Mouse (Mus musculus) embryonic facial prominence, embryonic 10.5 days (tissue): ENCODE measurements around the gene Fads2. TPM values are rescaled to one million over a fixed set of nuclear protein-coding genes. Genes with fewer than 3 reads are reported as not detected.

Experiments
- DNase-seq: peaks from one replicate; pipeline ENCODE4 v3.0.0-alpha.2; 2017; ENCODE audit warnings: low spot score
- H3K27ac ChIP-seq: fragments of 300-500 bp; sonication (generic); replicated peaks from 2 replicates; pipeline ENCODE4 v1.5.1; 2016; ENCODE audit warnings: mild to moderate bottlenecking
- H3K27me3 ChIP-seq: fragments of 300-500 bp; sonication (generic); replicated peaks from 2 replicates; pipeline ENCODE4 v1.6.1; 2016; ENCODE audit warnings: low read depth, mild to moderate bottlenecking; ENCODE audit not compliant: poor library complexity, severe bottlenecking
- H3K36me3 ChIP-seq: fragments of 300-500 bp; sonication (generic); replicated peaks from 2 replicates; pipeline ENCODE4 v1.6.1; 2016; ENCODE audit warnings: mild to moderate bottlenecking, moderate library complexity
- H3K4me1 ChIP-seq: fragments of 300-500 bp; sonication (generic); 2 replicates; pipeline ENCODE4 v1.6.1; 2016
- H3K4me3 ChIP-seq: fragments of 300-500 bp; sonication (generic); 2 replicates; pipeline ENCODE4 v1.5.1; 2016; ENCODE audit warnings: mild to moderate bottlenecking, moderate library complexity
- H3K9me3 ChIP-seq: fragments of 300-500 bp; sonication (generic); 2 replicates; pipeline ENCODE4 v1.6.1; 2016; ENCODE audit warnings: mild to moderate bottlenecking
- WGBS: fragments of 180-500 bp; shearing (Covaris S2); methylation state at CpG from one replicate; pipeline ENCODE4 v1.1.7; 2016; 5-methylcytosine and 5-hydroxymethylcytosine counted together
- polyA plus RNA-seq: library from polyadenylated mRNA; unstranded; fragments of >200 nt; fragmentation: Nextera tagmentation; extraction: Ambion mirVana; gene quantifications from 2 replicates; pipeline ENCODE4 v1.2.1, GENCODE M21; 2016

The Fads2 gene
- polyA plus RNA-seq, 1 experiment from 2014 or later: 160 TPM

DNA sequence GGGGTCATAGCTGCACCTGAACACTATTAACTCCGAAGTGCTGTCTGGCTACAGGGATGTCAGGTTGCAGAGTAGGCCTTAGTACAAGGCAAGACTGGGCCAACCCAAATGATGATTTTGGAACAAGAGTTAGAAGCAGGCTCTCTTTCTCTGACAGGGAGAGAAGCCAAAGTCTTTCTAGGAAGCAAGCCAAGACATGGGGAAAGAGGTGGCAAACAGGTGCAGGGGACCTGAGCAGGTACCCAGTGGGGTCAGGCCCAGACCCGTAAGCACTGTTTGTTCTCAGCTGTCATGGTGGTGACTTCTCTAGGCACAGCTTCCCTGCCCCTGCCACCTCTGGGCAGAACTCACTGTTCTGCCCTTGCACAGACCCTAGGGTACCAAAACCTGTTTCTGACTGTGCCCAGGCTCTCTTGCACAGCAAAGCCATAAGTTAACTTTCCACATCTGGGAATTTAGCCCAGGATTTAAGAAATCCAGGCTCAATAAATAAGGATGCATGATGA is 5.1 kb downstream of the Fads2 start:
- H3K27me3 ChIP-seq: no peaks in the 10 kb centered on the region
- no peak overlapping the region for H3K4me3 ChIP-seq
- H3K36me3 ChIP-seq: peaks cover 83% of the 10 kb centered on the region
- H3K9me3 ChIP-seq: no peaks in the 10 kb centered on the region
- WGBS: 92% methylated on average over 2 of the region's 2 CpGs
- H3K27ac ChIP-seq: no peak overlapping the region
- H3K4me1 ChIP-seq: peaks cover 42% of the 10 kb centered on the region
- no peak for DNase-seq

DNA sequence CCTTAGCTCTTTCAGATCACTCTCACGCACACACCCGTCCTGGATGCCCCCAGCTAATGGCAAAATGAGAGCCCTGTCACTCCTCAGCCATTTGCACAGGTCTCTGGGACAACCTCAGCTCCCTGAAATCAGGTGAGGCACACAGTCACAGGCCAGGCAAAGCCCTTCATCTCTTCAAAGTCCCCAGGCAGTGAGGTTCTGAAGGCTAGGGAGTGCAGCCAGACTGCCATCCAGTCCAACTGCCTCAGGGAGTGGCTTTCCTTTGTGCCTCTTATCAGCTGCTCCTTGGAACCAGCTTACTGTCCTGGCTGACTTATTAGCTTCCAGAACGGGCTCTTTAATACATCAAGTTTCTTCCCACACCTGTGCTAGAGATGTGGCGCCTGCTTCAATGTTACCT is 6.9 kb downstream of the Fads2 start:
- WGBS: 85% methylated on average over 4 of the region's 4 CpGs
- no peak for DNase-seq
- Histone ChIP-seq H3K4me3 (no peak overlapping the region), H3K27me3 (no peaks in the 10 kb centered on the region), H3K9me3 (no peaks in the 10 kb centered on the region), H3K27ac (no peak overlapping the region), H3K36me3 (peaks cover 100% of the 10 kb centered on the region), H3K4me1 (peaks cover 35% of the 10 kb centered on the region)

DNA sequence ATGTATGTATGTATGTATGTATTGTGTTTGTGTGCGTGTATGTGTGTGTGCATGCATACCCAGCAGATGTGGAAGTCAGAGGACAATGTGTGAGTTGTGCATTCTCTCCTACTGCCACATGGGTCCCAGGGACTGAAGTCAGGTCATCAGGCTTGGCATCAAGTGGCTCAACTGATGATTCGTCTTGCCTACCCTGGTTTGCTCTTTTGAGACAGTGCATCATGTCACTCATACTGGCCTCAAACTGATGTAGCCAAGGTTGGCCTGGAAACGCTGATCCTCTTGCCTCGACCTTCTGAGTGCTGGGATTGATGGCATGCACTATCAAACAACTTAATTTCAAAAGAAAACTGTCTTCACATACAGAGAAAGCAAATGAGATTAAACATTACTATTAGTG is 7.7 kb downstream of the Fads2 start:
- no peak overlapping the region for H3K27ac ChIP-seq
- no peaks in the 10 kb centered on the region for H3K27me3 ChIP-seq
- WGBS: 92% methylated on average over 4 of the region's 4 CpGs
- no peak for DNase-seq
- H3K9me3 ChIP-seq: no peaks in the 10 kb centered on the region
- H3K36me3 ChIP-seq: peaks cover 100% of the 10 kb centered on the region
- no peak overlapping the region for H3K4me3 ChIP-seq
- H3K4me1 ChIP-seq: peaks cover 26% of the 10 kb centered on the region

DNA sequence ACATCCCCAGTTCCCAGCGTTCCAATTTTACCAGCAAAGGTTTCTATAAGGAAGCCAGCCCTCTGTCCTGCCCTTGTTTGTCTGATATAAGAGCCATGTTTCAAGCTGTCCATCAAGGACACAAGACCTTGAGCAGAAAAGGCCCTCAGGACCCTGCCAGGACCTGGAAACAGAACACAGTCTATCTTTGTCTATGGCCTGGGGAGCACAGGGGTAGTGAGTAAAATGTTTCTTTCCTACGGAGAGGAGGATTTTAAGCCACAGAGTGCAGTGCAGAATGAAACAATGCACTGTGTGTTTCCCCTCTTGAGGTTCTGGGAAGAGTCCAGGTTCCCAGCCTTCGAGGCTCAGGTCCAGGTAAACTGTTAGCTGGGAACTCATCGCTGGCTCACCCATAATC is 14.6 kb downstream of the Fads2 start:
- H3K9me3 ChIP-seq: no peaks in the 10 kb centered on the region
- peaks cover 100% of the 10 kb centered on the region for H3K36me3 ChIP-seq

DNA sequence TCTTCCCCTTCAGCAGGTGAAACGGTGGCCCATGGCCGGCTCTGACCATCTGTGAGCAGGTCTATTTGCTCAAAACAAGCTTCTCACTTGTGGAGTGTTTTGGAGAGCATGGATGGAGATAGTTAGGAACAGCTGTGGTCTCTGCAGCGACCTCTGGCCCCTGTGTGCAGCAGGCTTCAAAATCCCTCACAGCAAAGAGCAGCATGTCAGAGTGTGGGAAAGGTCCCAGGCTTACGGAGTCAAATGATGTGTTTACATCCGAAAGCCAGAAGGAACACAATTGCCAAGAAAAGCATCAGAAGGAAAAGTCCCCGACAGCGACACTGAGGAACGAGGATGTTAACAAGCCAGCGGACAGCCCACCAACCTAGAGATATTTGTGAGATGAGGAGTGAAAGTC is 16.1 kb downstream of the Fads2 start:
- no peaks in the 10 kb centered on the region for H3K4me1 ChIP-seq
- DNase-seq: no peak
- H3K9me3 ChIP-seq: no peaks in the 10 kb centered on the region
- H3K4me3 ChIP-seq: no peak overlapping the region
- H3K27ac ChIP-seq: no peak overlapping the region
- peaks cover 100% of the 10 kb centered on the region for H3K36me3 ChIP-seq
- H3K27me3 ChIP-seq: no peaks in the 10 kb centered on the region
- 77% methylated on average over 9 of the region's 9 CpGs for WGBS

More for the DNA sequence above, 14.6 kb downstream of the Fads2 start:
- no peak for DNase-seq
- Histone ChIP-seq H3K27me3 (no peaks in the 10 kb centered on the region), H3K4me1 (no peaks in the 10 kb centered on the region), H3K4me3 (no peak overlapping the region), H3K27ac (no peak overlapping the region)
- WGBS: 81% methylated on average over 4 of the region's 4 CpGs

DNA sequence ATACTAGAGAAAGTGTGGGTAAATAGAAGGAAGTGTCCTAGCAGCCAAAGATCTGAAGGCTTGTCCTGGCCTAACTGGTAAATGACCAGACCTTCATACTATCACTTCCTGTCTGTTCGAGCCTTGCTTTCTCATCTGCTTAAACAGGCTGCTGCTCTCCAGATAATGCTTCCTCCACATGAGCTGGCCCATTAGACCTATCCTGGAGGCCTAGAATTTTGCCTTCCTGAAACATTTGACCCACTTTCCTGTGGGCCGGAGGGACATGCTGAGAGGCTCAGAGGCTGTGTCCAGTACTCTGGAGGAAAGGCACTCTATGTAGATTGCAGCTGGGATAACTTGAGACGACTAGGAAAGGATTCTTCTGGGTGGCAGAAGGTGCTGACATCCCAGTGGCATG is 19.4 kb downstream of the Fads2 start:
- H3K27ac ChIP-seq: no peak overlapping the region
- WGBS: 86% methylated on average over 3 of the region's 3 CpGs
- H3K27me3 ChIP-seq: no peaks in the 10 kb centered on the region
- DNase-seq: no peak
- H3K9me3 ChIP-seq: no peaks in the 10 kb centered on the region
- H3K4me1 ChIP-seq: no peaks in the 10 kb centered on the region
- H3K4me3 ChIP-seq: no peak overlapping the region
- peaks cover 100% of the 10 kb centered on the region for H3K36me3 ChIP-seq

DNA sequence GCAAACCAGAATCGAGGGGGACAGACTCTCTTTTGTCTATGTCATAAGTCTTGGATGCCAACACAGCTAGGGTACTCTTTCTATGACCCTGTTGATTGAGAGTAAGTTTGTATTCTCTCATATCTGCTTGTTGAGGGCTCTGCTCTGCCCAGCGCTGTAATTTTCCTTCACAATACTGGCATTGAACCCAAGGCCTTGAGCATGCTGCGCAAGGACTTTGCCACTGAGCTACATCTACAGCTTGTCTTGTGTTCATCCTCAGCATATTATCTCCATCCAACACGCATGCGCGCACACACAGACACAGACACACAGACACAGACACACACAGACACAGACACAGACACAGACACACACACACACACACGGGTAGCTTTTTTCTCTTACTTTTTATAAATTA is 21.2 kb downstream of the Fads2 start:
- no peak overlapping the region for H3K4me3 ChIP-seq
- 93% methylated on average over 7 of the region's 7 CpGs for WGBS
- H3K9me3 ChIP-seq: peaks cover 3% of the 10 kb centered on the region; the same call in 1 of the 2 replicates
- no peak for DNase-seq
- no peak overlapping the region for H3K27ac ChIP-seq
- no peaks in the 10 kb centered on the region for H3K4me1 ChIP-seq
- peaks cover 100% of the 10 kb centered on the region for H3K36me3 ChIP-seq
- H3K27me3 ChIP-seq: no peaks in the 10 kb centered on the region

DNA sequence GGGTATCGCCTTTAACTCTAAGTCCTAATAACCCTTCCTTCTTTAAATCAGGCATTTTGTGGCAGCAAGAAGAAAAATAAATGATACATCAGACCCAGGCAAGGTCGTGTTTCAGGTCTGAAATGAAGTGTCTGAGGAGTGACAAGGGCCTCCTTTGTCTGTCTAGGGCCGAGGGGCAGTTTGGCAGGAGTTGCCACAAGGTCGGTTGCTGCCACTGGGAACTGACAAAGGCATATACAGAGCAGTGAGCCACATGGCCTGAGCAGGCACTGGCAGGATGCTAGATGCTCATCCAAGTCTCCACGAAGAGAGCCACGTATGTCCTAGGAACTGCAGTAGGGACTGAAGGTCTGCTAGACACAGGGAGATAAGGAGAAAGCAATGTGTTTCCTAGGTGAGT is 23.2 kb downstream of the Fads2 start:
- H3K4me1 ChIP-seq: no peaks in the 10 kb centered on the region
- H3K36me3 ChIP-seq: peaks cover 100% of the 10 kb centered on the region
- 76% methylated on average over 6 of the region's 6 CpGs for WGBS
- H3K27me3 ChIP-seq: no peaks in the 10 kb centered on the region
- 0 out of 2 replicates have a peak overlapping the region, but pooled peaks have one; percentile 3 for H3K27ac ChIP-seq
- H3K4me3 ChIP-seq: no peak overlapping the region
- DNase-seq: no peak
- H3K9me3 ChIP-seq: peaks cover 4% of the 10 kb centered on the region; the same call in 1 of the 2 replicates

DNA sequence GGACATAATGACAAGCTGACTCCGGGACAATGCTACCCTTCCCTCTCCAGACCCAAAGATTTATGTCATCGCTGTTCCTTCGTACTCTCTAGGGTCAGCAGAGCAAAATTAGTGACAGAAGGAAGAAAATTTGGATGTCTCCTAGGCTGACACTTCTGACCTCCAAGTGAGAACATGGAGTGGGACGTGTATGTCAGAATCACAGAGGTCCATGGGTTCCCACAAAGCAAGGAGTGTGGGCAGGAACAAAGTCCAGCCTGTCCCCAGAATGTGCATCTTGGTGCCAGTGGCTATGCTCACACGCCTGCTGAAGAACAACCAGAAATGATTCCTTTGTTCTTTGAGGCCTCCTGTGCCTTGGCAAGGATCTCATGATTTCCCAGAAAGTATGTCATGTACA is 28.4 kb downstream of the Fads2 start:
- no peaks in the 10 kb centered on the region for H3K27me3 ChIP-seq
- H3K4me1 ChIP-seq: no peaks in the 10 kb centered on the region
- peaks cover 100% of the 10 kb centered on the region for H3K36me3 ChIP-seq
- no peak for DNase-seq
- H3K9me3 ChIP-seq: peaks cover 4% of the 10 kb centered on the region; the same call in 1 of the 2 replicates
- no peak overlapping the region for H3K27ac ChIP-seq
- WGBS: 94% methylated on average over 5 of the region's 5 CpGs
- H3K4me3 ChIP-seq: no peak overlapping the region

DNA sequence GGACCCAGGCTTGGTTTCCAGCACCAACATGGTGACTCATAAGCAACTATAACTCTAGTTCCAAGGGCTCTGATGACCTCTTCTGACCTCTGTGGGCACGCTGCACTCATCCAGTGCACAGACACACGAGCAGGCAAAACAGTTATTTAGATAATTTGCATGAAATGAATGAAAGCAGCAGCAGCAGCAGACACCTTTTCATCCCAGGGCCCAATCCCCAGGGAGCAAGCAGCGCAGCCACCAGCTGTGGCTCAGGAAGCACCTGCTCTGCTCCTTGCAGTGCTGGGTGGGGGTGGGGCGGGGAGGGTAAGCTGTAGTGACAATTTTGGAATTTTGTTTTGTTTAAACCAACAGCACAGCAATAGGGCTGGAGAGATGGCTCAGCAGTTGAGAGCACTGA is 29.7 kb downstream of the Fads2 start:
- Histone ChIP-seq H3K27ac (no peak overlapping the region), H3K4me3 (no peak overlapping the region), H3K36me3 (peaks cover 100% of the 10 kb centered on the region), H3K4me1 (no peaks in the 10 kb centered on the region), H3K27me3 (no peaks in the 10 kb centered on the region), H3K9me3 (peaks cover 4% of the 10 kb centered on the region; the same call in 1 of the 2 replicates)
- 86% methylated on average over 4 of the region's 4 CpGs for WGBS
- no peak for DNase-seq

DNA sequence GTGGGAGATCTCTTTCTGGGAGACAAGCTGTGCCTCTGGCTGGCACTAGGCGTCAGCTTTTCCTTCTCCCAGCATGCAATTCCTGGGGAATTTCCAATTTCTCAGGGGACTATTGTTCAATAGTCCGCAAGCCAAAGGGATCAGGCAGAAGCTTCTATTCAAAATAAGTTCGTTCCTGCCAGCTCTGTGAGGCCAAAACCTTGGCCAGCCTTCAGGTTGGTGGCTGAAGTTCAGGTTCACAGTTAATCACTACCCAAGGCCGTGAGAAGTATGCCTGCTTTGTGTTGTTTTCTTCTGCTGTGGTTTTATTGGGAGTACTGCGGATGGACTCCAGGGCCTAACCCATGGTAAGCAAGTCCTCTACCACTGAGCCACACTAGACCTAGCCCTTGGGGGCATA is 30.4 kb downstream of the Fads2 start:
- WGBS: 90% methylated on average over 5 of the region's 5 CpGs
- peaks cover 100% of the 10 kb centered on the region for H3K36me3 ChIP-seq

DNA sequence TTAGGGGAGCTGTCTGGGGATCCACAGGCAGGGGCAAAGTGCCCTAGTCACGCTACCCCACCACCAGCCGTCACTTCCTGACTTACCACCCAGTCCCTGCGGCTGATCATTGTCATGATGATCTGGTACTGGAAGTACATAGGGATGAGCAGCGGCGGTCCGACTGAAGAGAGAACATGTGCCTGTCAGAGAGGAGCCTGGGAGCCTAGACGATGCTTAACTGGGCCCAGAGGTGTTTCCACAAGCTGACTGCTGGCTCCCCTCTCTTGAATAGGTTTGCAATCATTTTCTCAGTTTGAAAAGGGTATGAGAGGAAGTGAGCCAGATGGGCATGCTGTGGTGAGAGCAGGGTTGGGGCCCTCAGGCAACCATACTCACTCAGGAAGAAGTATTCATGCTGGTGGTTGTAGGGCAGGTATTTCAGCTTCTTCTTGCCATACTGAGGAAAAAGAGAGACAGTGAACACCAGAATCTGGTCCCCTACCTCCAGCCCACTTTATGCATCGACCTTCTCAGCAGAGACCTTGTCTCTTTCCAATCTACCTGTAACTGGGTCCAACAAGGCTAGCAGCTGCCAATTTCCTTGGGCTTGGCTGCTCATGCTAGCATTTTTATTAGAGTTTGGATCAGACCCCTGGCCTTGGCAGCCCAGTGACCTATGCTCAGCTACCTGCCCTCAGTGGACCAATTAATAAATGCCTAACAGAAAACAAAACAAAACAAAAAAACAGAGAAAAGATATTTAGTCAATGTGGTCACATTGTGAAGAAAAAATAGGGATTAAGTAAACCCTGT is 31.2 kb downstream of the Fads2 start:
- Histone ChIP-seq H3K27me3 (no peaks in the 10 kb centered on the region), H3K36me3 (peaks cover 100% of the 10 kb centered on the region), H3K4me3 (no peak overlapping the region), H3K27ac (no peak overlapping the region), H3K4me1 (no peaks in the 10 kb centered on the region), H3K9me3 (peaks cover 1% of the 10 kb centered on the region; the same call in 1 of the 2 replicates)
- DNase-seq: no peak
- WGBS: 94% methylated on average over 8 of the region's 8 CpGs

More for the DNA sequence above, 30.4 kb downstream of the Fads2 start:
- Histone ChIP-seq H3K27me3 (no peaks in the 10 kb centered on the region), H3K4me1 (no peaks in the 10 kb centered on the region), H3K27ac (no peak overlapping the region), H3K4me3 (no peak overlapping the region), H3K9me3 (peaks cover 4% of the 10 kb centered on the region; the same call in 1 of the 2 replicates)
- DNase-seq: no peak

DNA sequence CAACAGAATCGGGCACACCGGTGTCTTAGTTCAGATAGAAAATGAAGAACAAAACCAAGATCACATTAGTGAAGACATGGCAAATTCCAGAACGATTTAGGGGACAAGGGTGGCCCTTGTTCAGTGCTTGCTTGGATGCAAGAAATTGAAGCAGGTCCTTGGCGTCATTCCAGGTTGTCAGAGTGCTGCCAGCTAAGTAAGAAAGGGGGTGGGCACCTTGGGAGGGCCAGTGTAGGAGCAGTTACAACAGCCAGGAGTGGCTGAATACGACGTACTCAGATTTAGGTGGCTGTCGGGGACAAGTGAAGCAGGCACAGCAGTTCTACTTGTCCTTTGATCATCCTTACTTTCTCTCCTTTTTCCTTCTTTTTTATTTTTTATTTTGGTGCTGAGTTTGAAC is 33.8 kb downstream of the Fads2 start:
- Histone ChIP-seq H3K27me3 (no peaks in the 10 kb centered on the region), H3K36me3 (peaks cover 100% of the 10 kb centered on the region), H3K4me1 (no peaks in the 10 kb centered on the region), H3K9me3 (no peaks in the 10 kb centered on the region), H3K4me3 (no peak overlapping the region), H3K27ac (no peak overlapping the region)
- DNase-seq: no peak
- 91% methylated on average over 7 of the region's 7 CpGs for WGBS
